In the genomic region with DNA sequence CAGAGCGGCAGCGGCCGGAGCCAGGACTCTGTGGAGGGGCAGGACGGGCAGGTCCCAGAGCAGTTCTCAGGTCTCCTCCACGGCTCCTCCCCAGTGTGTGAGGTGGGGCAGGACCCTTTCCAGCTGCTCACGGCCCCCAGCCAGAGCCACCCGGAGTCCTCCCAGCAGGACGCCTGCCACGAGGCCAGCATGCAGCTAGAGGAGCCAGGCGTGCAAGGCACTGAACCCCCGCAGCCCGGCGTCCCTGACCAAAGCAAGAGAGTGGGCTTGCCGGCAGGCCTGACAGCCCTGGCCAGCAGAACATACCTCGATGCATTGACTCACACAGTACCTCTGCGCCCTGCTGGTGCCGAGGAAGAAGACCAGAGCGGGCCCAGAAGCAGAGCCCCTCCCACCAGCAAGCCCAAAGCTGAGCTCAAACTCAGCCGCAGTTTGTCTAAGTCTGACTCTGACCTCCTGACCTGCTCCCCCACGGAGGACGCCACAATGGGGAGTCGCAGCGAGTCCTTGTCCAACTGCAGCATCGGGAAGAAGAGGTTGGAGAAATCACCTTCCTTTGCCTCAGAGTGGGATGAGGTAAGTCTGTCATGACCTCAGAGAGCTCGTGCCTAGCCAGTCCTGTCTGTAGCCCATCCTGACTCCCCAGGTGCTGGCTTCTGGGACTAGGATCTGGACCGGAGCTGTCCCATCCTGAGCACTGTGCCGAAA, we compare ENCODE assay signal across 8 mouse cellular contexts.
DNase-seq lines count a peak whose midpoint lies in the region; ATAC-seq and TF ChIP-seq lines count a peak whose summit lies in the region.

No protein-coding gene starts in this region.

- H3K9me3 ChIP-seq in forebrain, embryonic 13.5 days (replicated peaks) = no peaks in the 10 kb centered on the region
- no peaks in the 10 kb centered on the region for H3K9me3 ChIP-seq in liver, embryonic 14.5 days (ENCODE audit: control insufficient read depth, low read length)

- peaks cover 52% of the 10 kb centered on the region for H3K4me1 ChIP-seq in forebrain, embryonic 13.5 days
- peaks cover 4 to 17% of the 10 kb centered on the region in 2 experiments for H3K4me1 ChIP-seq in liver, embryonic 14.5 days (replicated peaks; ENCODE audit: control insufficient read depth in 2 of 2, insufficient read depth in 2 of 2, low read length in 1 of 2)

- H3K4me3 ChIP-seq in forebrain, embryonic 13.5 days = no peak overlapping the region
- H3K4me3 ChIP-seq in liver, embryonic 14.5 days (ENCODE audit: insufficient read depth in 1 of 2, low read depth in 2 of 2, low read length in 2 of 2) = peak overlapping the region; percentile 27 to 31

- H3K27ac ChIP-seq in forebrain, embryonic 13.5 days = 0 out of 2 replicates have a peak overlapping the region, but pooled peaks have one; percentile 28
- no peak overlapping the region; the same call in 1 of the 2 replicates for H3K27ac ChIP-seq in liver, embryonic 14.5 days

- 0 out of 2 replicates have a peak, but pooled peaks cover 5% of the 10 kb centered on the region for H3K27me3 ChIP-seq in forebrain, embryonic 13.5 days
- H3K27me3 ChIP-seq in liver, embryonic 14.5 days (ENCODE audit: control insufficient read depth, insufficient read depth, low read length) = no peaks in the 10 kb centered on the region

- peak; percentile 37 for DNase-seq in embryo, embryonic 9.5 days (ENCODE audit: extremely low spot score)
- no peak for DNase-seq in embryo, embryonic 10.5 days (ENCODE audit: low spot score)
- no peak for DNase-seq in liver, embryonic 14.5 days (ENCODE audit: low read depth in 3 of 3, low spot score in 3 of 3)
- peak; percentile 56 for DNase-seq in neural tube, embryonic 10.5 days (ENCODE audit: extremely low spot score, low spot score)
- DNase-seq in frontal cortex, adult 2 months (ENCODE audit: extremely low spot score in 1 of 2, low spot score in 1 of 2) = no peak
- DNase-seq in cerebellum, adult 11 months = no peak

- H3K9ac ChIP-seq in forebrain, embryonic 13.5 days = peak overlapping the region; percentile 21; the same call in 1 of the 2 replicates
- H3K9ac ChIP-seq in liver, embryonic 14.5 days (replicated peaks) = peak overlapping the region; percentile 21

- no peak for TF ChIP-seq CTCF in liver, embryonic 14.5 days (IDR thresholded peaks at IDR 0.05; ENCODE audit: low read depth)

- WGBS in forebrain, embryonic 13.5 days = 30% methylated on average over 25 of the region's 27 CpGs
- 6% methylated on average over 25 of the region's 27 CpGs for WGBS in liver, embryonic 14.5 days (ENCODE audit: insufficient replicate concordance)

- no peak for TF ChIP-seq EP300 in liver, embryonic 14.5 days (IDR thresholded peaks at IDR 0.05; ENCODE audit: low read depth)

- ATAC-seq in forebrain, embryonic 13.5 days = no peak
- ATAC-seq in hematopoietic stem cell, adult 5-6 weeks (replicated peaks in 1 of 2; ENCODE audit: insufficient read depth in 1 of 2, low FRiP score in 2 of 2, low TSS enrichment in 1 of 2, low read depth in 1 of 2, poor library complexity in 2 of 2, severe bottlenecking in 2 of 2) = peak; percentile 17 to 37; a peak in 2 of 4 replicates
- ATAC-seq in liver, embryonic 14.5 days (ENCODE audit: insufficient read depth) = peak; percentile 30; the same call in 1 of the 2 replicates

- peak overlapping the region; percentile 24; the same call in 1 of the 2 replicates for H3K4me2 ChIP-seq in forebrain, embryonic 13.5 days
- peak overlapping the region; percentile 62 for H3K4me2 ChIP-seq in liver, embryonic 14.5 days (ENCODE audit: low read depth)

- peaks cover 28% of the 10 kb centered on the region for H3K36me3 ChIP-seq in forebrain, embryonic 13.5 days (ENCODE audit: poor library complexity, severe bottlenecking)
- no peaks in the 10 kb centered on the region for H3K36me3 ChIP-seq in liver, embryonic 14.5 days (replicated peaks; ENCODE audit: control insufficient read depth, insufficient read depth, low read depth)

Comparison
In these comparisons a context has a peak if more than half of its experiments do, and no peak if none do; other contexts are left out.
1. DNase-seq: peak in embryo, embryonic 9.5 days (single experiment) and neural tube, embryonic 10.5 days (single experiment); none in embryo, embryonic 10.5 days (single experiment), liver, embryonic 14.5 days (0 of 3), frontal cortex, adult 2 months (0 of 2) and cerebellum, adult 11 months (single experiment).